Mouse (Mus musculus): ENCODE data around the gene Oxct2b.

DNA sequence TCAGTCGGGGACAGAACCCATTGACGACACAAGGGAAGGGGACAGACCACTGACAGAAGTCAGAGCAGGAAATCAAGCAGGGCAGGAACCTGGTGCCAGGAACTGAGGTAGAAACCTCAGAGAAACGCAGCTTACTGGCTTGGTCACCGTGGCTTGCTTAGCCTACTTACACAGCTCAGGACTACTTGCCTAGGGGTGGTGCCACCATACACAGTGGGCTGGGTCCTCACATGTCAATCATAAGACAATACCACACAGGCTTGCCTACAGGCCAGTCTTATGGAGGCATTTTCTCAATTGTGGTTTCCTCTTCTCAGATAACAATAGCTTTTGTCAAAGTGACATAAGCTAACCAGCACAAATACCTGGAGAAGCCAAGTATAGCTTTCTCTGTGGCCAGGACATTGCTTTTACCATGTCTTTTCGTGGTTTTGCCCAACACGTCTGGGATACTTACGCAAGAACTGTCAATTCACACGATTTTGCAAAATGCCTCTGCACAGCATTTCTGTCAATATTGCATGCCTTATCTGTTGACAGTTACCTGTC is 3.8 kb upstream of the Oxct2b start:
- TF ChIP-seq EP300 (IDR thresholded peaks at IDR 0.05) (no peak), CTCF (IDR thresholded peaks at IDR 0.05) (no peak)
